Mouse (Mus musculus) ES-Bruce4 (cell line): ENCODE results near the gene Csn1s1. TPM values are rescaled to one million over a fixed set of nuclear protein-coding genes. Genes with fewer than 3 reads are reported as not detected.

Experiments
- H3K27ac ChIP-seq: 2 replicates; pipeline ENCODE4 v1.5.1; 2012; ENCODE audit warnings: low read length, inconsistent platforms; ENCODE audit not compliant: insufficient read depth
- H3K27me3 ChIP-seq: 2 replicates; pipeline ENCODE4 v1.6.1; 2012; ENCODE audit warnings: mild to moderate bottlenecking, low read length, inconsistent platforms; ENCODE audit not compliant: control insufficient read depth, poor library complexity, insufficient read depth, severe bottlenecking
- H3K36me3 ChIP-seq: 2 replicates; pipeline ENCODE4 v1.6.1; 2012; ENCODE audit warnings: inconsistent platforms, mild to moderate bottlenecking, low read length, moderate library complexity; ENCODE audit not compliant: control insufficient read depth, poor library complexity, insufficient read depth, severe bottlenecking
- H3K4me1 ChIP-seq: one replicate; pipeline ENCODE4 v1.8.1; 2011; ENCODE audit warnings: low read length; ENCODE audit not compliant: control insufficient read depth, insufficient read depth
- H3K4me3 ChIP-seq: 2 replicates; pipeline ENCODE4 v1.5.1; 2011; ENCODE audit warnings: low read depth, mild to moderate bottlenecking, low read length
- H3K9ac ChIP-seq: 2 replicates; pipeline ENCODE4 v1.6.1; 2012; ENCODE audit warnings: low read depth, mild to moderate bottlenecking, inconsistent platforms; ENCODE audit not compliant: poor library complexity, severe bottlenecking
- H3K9me3 ChIP-seq: replicated peaks from 2 replicates; pipeline ENCODE4 v1.6.1; 2012; ENCODE audit warnings: mild to moderate bottlenecking, low read length, inconsistent platforms; ENCODE audit not compliant: control insufficient read depth, poor library complexity, insufficient read depth, severe bottlenecking
- CTCF ChIP-seq: IDR thresholded peaks from one replicate; pipeline ENCODE4 v1.8.1; 2011; ENCODE audit warnings: low read depth, low read length
- EP300 ChIP-seq: IDR thresholded peaks from 2 replicates; pipeline ENCODE4 v1.6.1; 2011; ENCODE audit warnings: low read depth, low read length; ENCODE audit not compliant: insufficient read depth
- POLR2A ChIP-seq: IDR thresholded peaks from one replicate; pipeline ENCODE4 v1.8.1; 2011; ENCODE audit warnings: low read length; ENCODE audit not compliant: insufficient read depth
- polyA plus RNA-seq: library from polyadenylated mRNA; stranded (reverse); fragments of >200 nt; gene quantifications from 2 replicates; pipeline ENCODE4 v1.2.4, GENCODE M21; 2011; ENCODE audit warnings: low read depth; ENCODE audit not compliant: missing spikeins, insufficient read depth, insufficient read length

Csn1s1 gene
- not detected in 2 replicates for polyA plus RNA-seq

GRCm38 (mm10) chr5:87665908-87666307 is at the start of gene Csn1s1:
Gene Csn1s1, plus strand, starts transcription at chr5:87666208.
- Histone ChIP-seq H3K36me3 (no peaks in the 10 kb centered on the region), H3K27me3 (no peaks in the 10 kb centered on the region), H3K4me1 (no peaks in the 10 kb centered on the region), H3K9me3 (no peaks in the 10 kb centered on the region), H3K9ac (no peak within 1 kb of the TSS), H3K4me3 (no peak within 1 kb of the TSS), H3K27ac (no peak within 1 kb of the TSS)
- no peak for TF ChIP-seq CTCF

- no peaks in the 10 kb centered on the region for H3K27me3 ChIP-seq
- no peaks in the 10 kb centered on the region for H3K36me3 ChIP-seq
- no peak overlapping the region for H3K9ac ChIP-seq
- H3K9me3 ChIP-seq: no peaks in the 10 kb centered on the region
- H3K27ac ChIP-seq: no peak overlapping the region
- no peaks in the 10 kb centered on the region for H3K4me1 ChIP-seq
- H3K4me3 ChIP-seq: no peak overlapping the region
- TF ChIP-seq POLR2A (no peak), EP300 (no peak), CTCF (no peak)
Measured at GRCm38 (mm10) chr5:87622681-87623080, 43.3 kb upstream of the Csn1s1 start.

GRCm38 (mm10) chr5:87642787-87643186 is 23.2 kb upstream of the Csn1s1 start:
- H3K4me1 ChIP-seq: no peaks in the 10 kb centered on the region
- no peak overlapping the region for H3K4me3 ChIP-seq
- peaks cover 4% of the 10 kb centered on the region; the same call in 1 of the 2 replicates for H3K9me3 ChIP-seq
- H3K36me3 ChIP-seq: no peaks in the 10 kb centered on the region
- H3K27me3 ChIP-seq: no peaks in the 10 kb centered on the region
- TF ChIP-seq CTCF (no peak), POLR2A (no peak), EP300 (no peak)
- H3K27ac ChIP-seq: no peak overlapping the region
- no peak overlapping the region for H3K9ac ChIP-seq

GRCm38 (mm10) chr5:87699530-87699929 is 33.5 kb downstream of the Csn1s1 start, which contains the start of gene Csn2:
Gene Csn2, minus strand, starts transcription at chr5:87699630.
- TF ChIP-seq POLR2A (no peak), EP300 (no peak), CTCF (no peak)
- Histone ChIP-seq H3K9me3 (no peaks in the 10 kb centered on the region), H3K4me3 (no peak within 1 kb of the TSS), H3K9ac (no peak within 1 kb of the TSS), H3K4me1 (no peaks in the 10 kb centered on the region), H3K36me3 (no peaks in the 10 kb centered on the region), H3K27ac (no peak within 1 kb of the TSS), H3K27me3 (no peaks in the 10 kb centered on the region)

GRCm38 (mm10) chr5:87705891-87706290 is 39.9 kb downstream of the Csn1s1 start:
- no peak overlapping the region for H3K27ac ChIP-seq

More at GRCm38 (mm10) chr5:87705891-87706290, 39.9 kb downstream of the Csn1s1 start:
- H3K9me3 ChIP-seq: no peaks in the 10 kb centered on the region
- TF ChIP-seq CTCF (no peak), POLR2A (no peak), EP300 (no peak)
- H3K4me1 ChIP-seq: no peaks in the 10 kb centered on the region
- H3K4me3 ChIP-seq: no peak overlapping the region
- H3K9ac ChIP-seq: no peak overlapping the region
- H3K27me3 ChIP-seq: no peaks in the 10 kb centered on the region
- H3K36me3 ChIP-seq: no peaks in the 10 kb centered on the region

Other genes with a start within 250 kb of the Csn1s1 start
- not detected in 2 replicates for gene Ugt2b38, start 242.0 kb upstream of the Csn1s1 start, polyA plus RNA-seq
- gene Ugt2a2, start 183.9 kb upstream of the Csn1s1 start, polyA plus RNA-seq: not detected in 2 replicates
- not detected in 2 replicates for gene Gm43638, start 179.4 kb upstream of the Csn1s1 start, polyA plus RNA-seq
- gene Ugt2a1, start 175.3 kb upstream of the Csn1s1 start, polyA plus RNA-seq: not detected in 2 replicates
- gene Sult1b1, start 128.0 kb upstream of the Csn1s1 start, polyA plus RNA-seq: not detected in 2 replicates
- gene Sult1d1, start 97.2 kb upstream of the Csn1s1 start, polyA plus RNA-seq: not detected in 2 replicates
- not detected in 2 replicates for gene Sult1e1, start 74.6 kb upstream of the Csn1s1 start, polyA plus RNA-seq
- not detected in 2 replicates for gene Csn2, start 33.4 kb downstream of the Csn1s1 start, polyA plus RNA-seq
- not detected in 2 replicates for gene Csn1s2a, start 108.4 kb downstream of the Csn1s1 start, polyA plus RNA-seq
- not detected in 2 replicates for gene Csn1s2b, start 141.9 kb downstream of the Csn1s1 start, polyA plus RNA-seq
- not detected in 2 replicates for gene Prr27, start 159.5 kb downstream of the Csn1s1 start, polyA plus RNA-seq
- gene Odam, start 218.8 kb downstream of the Csn1s1 start, polyA plus RNA-seq: not detected in 2 replicates